Mouse (Mus musculus) heart, adult 11 months (tissue): Measurements from ENCODE around the gene Tmem218.

Experiments used
- DNase-seq: peaks from one replicate; pipeline ENCODE4 v3.0.0; 2022

Gene Tmem218

GRCm38 (mm10) chr9:37207929-37208411, at the start of gene Tmem218:
Tmem218 (plus strand) TSS chr9:37208223.
- DNase-seq, result peak; percentile 100

- peak; percentile 79 for DNase-seq
These were observed 47.3 kb upstream of the Tmem218 start for GRCm38 (mm10) chr9:37160686-37161085.

GRCm38 (mm10) chr9:37166899-37167298, 41.1 kb upstream of the Tmem218 start:
- DNase-seq, result peak; percentile 44

- no peak for DNase-seq
These were observed 34.6 kb upstream of the Tmem218 start for GRCm38 (mm10) chr9:37173376-37173775.

GRCm38 (mm10) chr9:37176002-37176401, 32.0 kb upstream of the Tmem218 start:
- DNase-seq, result no peak

GRCm38 (mm10) chr9:37177107-37177506, 30.9 kb upstream of the Tmem218 start:
- peak; percentile 92 for DNase-seq

GRCm38 (mm10) chr9:37177551-37177950, 30.5 kb upstream of the Tmem218 start:
- DNase-seq, result peak; percentile 81

GRCm38 (mm10) chr9:37178911-37179310, 29.1 kb upstream of the Tmem218 start:
- DNase-seq, result peak; percentile 68

- DNase-seq, result peak; percentile 64
These were observed 28.4 kb upstream of the Tmem218 start for GRCm38 (mm10) chr9:37179596-37179995.

- DNase-seq, result peak; percentile 8
These were observed 26.4 kb upstream of the Tmem218 start for GRCm38 (mm10) chr9:37181596-37181995.

- DNase-seq, result peak; percentile 62
These were observed 24.8 kb upstream of the Tmem218 start for GRCm38 (mm10) chr9:37183176-37183575.

- DNase-seq, result no peak
These were observed 20.6 kb upstream of the Tmem218 start for GRCm38 (mm10) chr9:37187407-37187806.

GRCm38 (mm10) chr9:37188024-37188423, 20.0 kb upstream of the Tmem218 start:
- DNase-seq, result peak; percentile 69

- DNase-seq, result no peak
These were observed 11.0 kb upstream of the Tmem218 start for GRCm38 (mm10) chr9:37197067-37197466.

- DNase-seq, result no peak
These were observed 7.6 kb upstream of the Tmem218 start for GRCm38 (mm10) chr9:37200414-37200813.

GRCm38 (mm10) chr9:37203884-37204283, 4.1 kb upstream of the Tmem218 start:
- DNase-seq, result no peak

- no peak for DNase-seq
These were observed 5.2 kb downstream of the Tmem218 start for GRCm38 (mm10) chr9:37213060-37213738.

GRCm38 (mm10) chr9:37214327-37215060, 6.5 kb downstream of the Tmem218 start:
- no peak for DNase-seq

GRCm38 (mm10) chr9:37220755-37221154, 12.7 kb downstream of the Tmem218 start:
- no peak for DNase-seq

GRCm38 (mm10) chr9:37225581-37225980, 17.6 kb downstream of the Tmem218 start:
- no peak for DNase-seq

- DNase-seq, result peak; percentile 94
These were observed 21.9 kb downstream of the Tmem218 start for GRCm38 (mm10) chr9:37229880-37230325.

GRCm38 (mm10) chr9:37230486-37231195, 22.6 kb downstream of the Tmem218 start:
- peak; percentile 87 for DNase-seq
